Mouse (Mus musculus) hindbrain, embryonic 11.5 days (tissue): ENCODE data around the gene Tent5b. TPM values are rescaled to one million over a fixed set of nuclear protein-coding genes. Genes with fewer than 3 reads are reported as not detected.

Experiments used
- ATAC-seq: fragments of 200-750 bp; cut with Nextera tagmentation; 2 replicates; pipeline ENCODE4 v1.8.0; 2017; ENCODE audit warnings: mild to moderate bottlenecking, moderate TSS enrichment, moderate library complexity; ENCODE audit not compliant: low FRiP score
- DNase-seq: peaks from one replicate; pipeline ENCODE4 v3.0.0-alpha.2; 2015; ENCODE audit warnings: low spot score
- H3K27ac ChIP-seq: fragments of 300-500 bp; sonication (generic); 2 replicates; pipeline ENCODE4 v1.5.1; 2014; ENCODE audit warnings: mild to moderate bottlenecking, low read depth, low read length
- H3K27me3 ChIP-seq: fragments of 300-500 bp; sonication (generic); 2 replicates; pipeline ENCODE4 v1.6.1; 2014; ENCODE audit warnings: mild to moderate bottlenecking, low read length, moderate library complexity, mixed read lengths; ENCODE audit not compliant: control insufficient read depth, insufficient read depth
- H3K36me3 ChIP-seq: fragments of 300-500 bp; sonication (generic); 2 replicates; pipeline ENCODE4 v1.6.1; 2014; ENCODE audit warnings: mild to moderate bottlenecking, low read length, moderate library complexity, mixed read lengths; ENCODE audit not compliant: control insufficient read depth, insufficient read depth
- H3K4me1 ChIP-seq: fragments of 300-500 bp; sonication (generic); replicated peaks from 2 replicates; pipeline ENCODE4 v1.6.1; 2014; ENCODE audit warnings: low read length, mixed read lengths; ENCODE audit not compliant: control insufficient read depth, insufficient read depth
- H3K4me2 ChIP-seq: fragments of 300-500 bp; sonication (generic); replicated peaks from 2 replicates; pipeline ENCODE4 v1.6.1; 2014; ENCODE audit warnings: mild to moderate bottlenecking, low read depth, low read length
- H3K4me3 ChIP-seq: fragments of 300-500 bp; sonication (generic); 2 replicates; pipeline ENCODE4 v1.5.1; 2014; ENCODE audit warnings: low read depth, low read length
- H3K9ac ChIP-seq: fragments of 300-500 bp; sonication (generic); 2 replicates; pipeline ENCODE4 v1.6.1; 2014; ENCODE audit warnings: low read depth, low read length
- H3K9me3 ChIP-seq: fragments of 300-500 bp; sonication (generic); 2 replicates; pipeline ENCODE4 v1.6.1; 2016; ENCODE audit warnings: low read length; ENCODE audit not compliant: control insufficient read depth
- WGBS: fragments of 180-500 bp; shearing (Covaris S2); extraction: QIAGEN DNeasy Blood & Tissue Kit; methylation state at CpG from one replicate; pipeline ENCODE4 v1.1.7; 2014; 5-methylcytosine and 5-hydroxymethylcytosine counted together
- polyA plus RNA-seq: library from polyadenylated mRNA; unstranded; fragments of >200 nt; fragmentation: Nextera tagmentation; extraction: Ambion mirVana; gene quantifications from 2 replicates; pipeline ENCODE4 v1.2.1, GENCODE M21; 2014

Gene Tent5b
- polyA plus RNA-seq, 1 experiment from 2014 or later: 0.37 TPM

DNA sequence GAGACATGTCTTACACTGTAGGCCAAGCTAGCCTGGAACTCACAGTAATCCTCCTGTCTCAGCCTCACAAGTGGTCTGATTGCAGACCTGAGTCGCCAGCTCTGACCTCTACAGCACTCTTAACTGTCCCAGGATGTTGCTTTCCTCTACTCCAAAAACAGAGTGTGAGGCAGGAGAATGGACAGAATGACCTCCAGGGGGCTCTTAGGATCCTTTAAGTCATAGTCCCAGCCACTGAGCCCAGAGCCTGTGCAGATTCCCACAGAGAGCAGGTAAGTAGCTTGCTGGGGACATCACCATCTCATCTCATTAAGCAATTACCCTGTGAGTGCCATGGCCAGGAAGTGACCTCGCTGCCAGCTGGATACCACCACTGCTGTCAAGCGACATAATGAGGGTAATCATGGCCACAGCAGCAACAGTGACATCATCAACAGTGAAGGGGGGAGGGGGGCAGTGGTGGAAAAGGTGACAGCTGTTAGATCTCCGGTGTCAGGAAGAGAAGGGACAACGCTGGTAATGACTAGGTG lies 19.1 kb upstream of the Tent5b start:
- H3K4me1 ChIP-seq: no peaks in the 10 kb centered on the region; the same call in 1 of the 2 replicates
- no peak overlapping the region for H3K27ac ChIP-seq
- H3K9ac ChIP-seq: no peak overlapping the region
- H3K27me3 ChIP-seq: no peaks in the 10 kb centered on the region
- DNase-seq (no peak), ATAC-seq (no peak)
- H3K9me3 ChIP-seq: no peaks in the 10 kb centered on the region
- no peaks in the 10 kb centered on the region for H3K36me3 ChIP-seq
- H3K4me2 ChIP-seq: no peak overlapping the region
- WGBS: 49% methylated on average over 5 of the region's 5 CpGs
- H3K4me3 ChIP-seq: no peak overlapping the region

- Histone ChIP-seq H3K4me3 (no peak overlapping the region), H3K27ac (no peak overlapping the region), H3K4me2 (no peak overlapping the region), H3K9me3 (no peaks in the 10 kb centered on the region), H3K27me3 (no peaks in the 10 kb centered on the region), H3K4me1 (no peaks in the 10 kb centered on the region; the same call in 1 of the 2 replicates), H3K36me3 (no peaks in the 10 kb centered on the region), H3K9ac (no peak overlapping the region)
- 77% methylated on average over 4 of the region's 4 CpGs for WGBS
- ATAC-seq (no peak), DNase-seq (no peak)
Measured at GRCm38 (mm10) chr4:133461362-133461761, 18.6 kb upstream of the Tent5b start.

GRCm38 (mm10) chr4:133463184-133463583 lies 16.7 kb upstream of the Tent5b start:
- Histone ChIP-seq H3K4me3 (no peak overlapping the region), H3K4me1 (no peaks in the 10 kb centered on the region; the same call in 1 of the 2 replicates), H3K27me3 (no peaks in the 10 kb centered on the region), H3K4me2 (no peak overlapping the region), H3K9me3 (no peaks in the 10 kb centered on the region), H3K27ac (no peak overlapping the region), H3K36me3 (no peaks in the 10 kb centered on the region), H3K9ac (no peak overlapping the region)
- DNase-seq (no peak), ATAC-seq (no peak)
- WGBS: 70% methylated on average over 6 of the region's 6 CpGs

GRCm38 (mm10) chr4:133468080-133468479 lies 11.9 kb upstream of the Tent5b start:
- Histone ChIP-seq H3K9me3 (no peaks in the 10 kb centered on the region), H3K4me1 (no peaks in the 10 kb centered on the region), H3K9ac (peak overlapping the region; percentile 56), H3K36me3 (no peaks in the 10 kb centered on the region), H3K27ac (no peak overlapping the region), H3K27me3 (peaks cover 4% of the 10 kb centered on the region), H3K4me2 (peak overlapping the region; percentile 94), H3K4me3 (peak overlapping the region; percentile 43)
- DNase-seq (peak; percentile 77), ATAC-seq (peak; percentile 47; the same call in 1 of the 2 replicates)
- WGBS: 1% methylated on average over 25 of the region's 27 CpGs

DNA sequence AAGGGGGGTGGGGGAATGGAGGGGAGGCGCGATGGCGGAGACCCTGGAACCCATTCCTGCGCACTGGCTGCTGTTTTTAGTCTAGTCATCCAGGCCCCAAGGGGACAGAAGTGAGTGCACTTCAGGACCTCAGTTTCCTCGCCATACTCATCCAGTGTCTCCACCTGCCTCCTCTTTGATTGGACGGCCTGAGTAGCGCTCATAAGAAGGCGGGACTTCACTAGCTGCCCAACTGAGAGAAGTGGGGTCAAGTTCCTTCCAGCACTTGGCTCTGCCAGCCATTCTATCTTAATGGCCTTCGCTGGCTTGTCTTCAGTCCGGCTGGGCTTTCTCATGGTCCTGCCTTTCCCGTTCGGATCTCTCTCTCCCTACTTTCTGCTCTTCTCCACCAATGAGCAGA lies 10.8 kb upstream of the Tent5b start:
- Histone ChIP-seq H3K4me2 (0 out of 2 replicates have a peak overlapping the region, but pooled peaks have one; percentile 7), H3K36me3 (no peaks in the 10 kb centered on the region), H3K4me1 (no peaks in the 10 kb centered on the region), H3K27ac (no peak overlapping the region), H3K27me3 (peaks cover 4% of the 10 kb centered on the region), H3K9me3 (no peaks in the 10 kb centered on the region), H3K9ac (no peak overlapping the region), H3K4me3 (no peak overlapping the region)
- WGBS: 16% methylated on average over 12 of the region's 12 CpGs
- ATAC-seq: no peak
- no peak for DNase-seq

- H3K4me2 ChIP-seq: no peak overlapping the region
- ATAC-seq (no peak), DNase-seq (no peak)
- no peak overlapping the region for H3K9ac ChIP-seq
- H3K9me3 ChIP-seq: no peaks in the 10 kb centered on the region
- H3K27ac ChIP-seq: no peak overlapping the region
- WGBS: 80% methylated on average over 7 of the region's 7 CpGs
- H3K4me1 ChIP-seq: no peaks in the 10 kb centered on the region
- H3K36me3 ChIP-seq: no peaks in the 10 kb centered on the region
- H3K27me3 ChIP-seq: peaks cover 4% of the 10 kb centered on the region
- no peak overlapping the region for H3K4me3 ChIP-seq
Measured at GRCm38 (mm10) chr4:133471135-133471821, 8.7 kb upstream of the Tent5b start.

GRCm38 (mm10) chr4:133473833-133474232 lies 6.1 kb upstream of the Tent5b start:
- no peak for ATAC-seq
- no peak for DNase-seq
- Histone ChIP-seq H3K9ac (no peak overlapping the region), H3K27ac (no peak overlapping the region), H3K27me3 (peaks cover 6% of the 10 kb centered on the region), H3K4me1 (no peaks in the 10 kb centered on the region), H3K4me3 (no peak overlapping the region), H3K36me3 (no peaks in the 10 kb centered on the region), H3K4me2 (no peak overlapping the region), H3K9me3 (no peaks in the 10 kb centered on the region)
- 72% methylated on average over 2 of the region's 2 CpGs for WGBS

DNA sequence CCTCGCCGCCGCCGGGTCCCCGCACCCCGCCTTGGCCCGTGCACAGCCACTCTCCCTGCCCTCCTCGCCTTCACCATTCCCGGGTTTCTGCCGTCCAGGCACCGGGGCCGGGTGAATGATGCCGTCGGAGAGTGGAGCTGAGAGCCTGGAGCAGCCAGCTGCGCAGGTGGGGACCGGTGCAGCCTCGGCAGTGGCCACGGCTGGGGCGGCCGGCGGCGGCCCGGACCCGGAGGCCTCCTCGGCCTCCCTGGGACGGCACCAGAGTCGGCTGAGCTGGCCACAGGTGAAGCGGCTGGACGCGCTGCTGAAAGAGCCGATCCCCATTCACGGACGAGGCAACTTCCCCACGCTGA lies 229 bp downstream of the Tent5b start:
- Histone ChIP-seq H3K4me1 (0 out of 2 replicates have a peak, but pooled peaks cover 4% of the 10 kb centered on the region), H3K36me3 (no peaks in the 10 kb centered on the region), H3K27me3 (peaks cover 14% of the 10 kb centered on the region), H3K27ac (no peak overlapping the region), H3K4me3 (peak overlapping the region; percentile 38), H3K9me3 (no peaks in the 10 kb centered on the region), H3K4me2 (peak overlapping the region; percentile 52), H3K9ac (peak overlapping the region; percentile 19; the same call in 1 of the 2 replicates)
- ATAC-seq (no peak; the same call in 1 of the 2 replicates), DNase-seq (no peak)
- 3% methylated on average over 34 of the region's 34 CpGs for WGBS

DNA sequence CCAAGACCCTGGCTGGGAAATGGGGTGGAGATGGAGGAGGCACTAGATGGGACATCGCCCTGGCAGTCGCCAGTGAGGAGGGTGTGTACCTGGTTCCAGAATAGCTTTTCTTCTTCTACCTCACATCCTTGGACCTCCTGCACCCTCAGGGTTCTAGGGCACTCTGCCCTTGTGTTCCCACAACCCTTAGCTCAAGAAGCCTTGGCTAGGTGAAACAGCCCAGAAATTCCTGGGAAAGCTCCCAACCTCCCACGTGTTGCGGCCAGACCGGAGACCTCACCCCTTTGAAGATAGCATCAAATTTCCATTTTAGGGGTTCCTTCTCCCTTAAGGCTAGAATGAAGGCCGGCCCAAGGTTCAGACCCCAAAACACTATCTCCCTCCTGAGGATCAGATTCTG lies 822 bp downstream of the Tent5b start:
- WGBS: 48% methylated on average over 6 of the region's 6 CpGs
- ATAC-seq (no peak), DNase-seq (no peak)
- Histone ChIP-seq H3K36me3 (no peaks in the 10 kb centered on the region), H3K4me2 (no peak overlapping the region), H3K27ac (no peak overlapping the region), H3K27me3 (peaks cover 14% of the 10 kb centered on the region), H3K4me1 (0 out of 2 replicates have a peak, but pooled peaks cover 4% of the 10 kb centered on the region), H3K4me3 (no peak overlapping the region), H3K9me3 (no peaks in the 10 kb centered on the region), H3K9ac (no peak overlapping the region)
